Mouse (Mus musculus) liver, adult 2 months (tissue): ENCODE measurements at regions not wholly inside any gene's neighbourhood (a gene's known extent, or its start where the extent isn't known, plus 50 kb on each side); places are given as distances from the start of the nearest gene placed in this dataset.

ENCODE experiments used
- DNase-seq: peaks from one replicate; pipeline ENCODE4 v3.0.0-alpha.2; 2011; ENCODE audit warnings: low read depth, low spot score; ENCODE audit errors: extremely low read depth
- H3K27ac ChIP-seq: fragments of 200-500 bp; replicated peaks from 2 replicates; pipeline ENCODE4 v1.5.1; 2012; ENCODE audit warnings: low read depth, mild to moderate bottlenecking, control low read depth, inconsistent platforms, low read length; ENCODE audit not compliant: insufficient read depth
- H3K27me3 ChIP-seq: fragments of 200-500 bp; 2 replicates; pipeline ENCODE4 v1.6.1; 2012; ENCODE audit warnings: mild to moderate bottlenecking, moderate library complexity, low read length, inconsistent platforms; ENCODE audit not compliant: control insufficient read depth, insufficient read depth
- H3K36me3 ChIP-seq: fragments of 200-500 bp; 2 replicates; pipeline ENCODE4 v1.6.1; 2012; ENCODE audit warnings: low read length, inconsistent platforms; ENCODE audit not compliant: control insufficient read depth, insufficient read depth
- H3K4me1 ChIP-seq: fragments of 200-500 bp; 2 replicates; pipeline ENCODE4 v1.6.1; 2011; ENCODE audit warnings: low read length; ENCODE audit not compliant: control insufficient read depth, insufficient read depth
- H3K4me3 ChIP-seq: fragments of 200-500 bp; 2 replicates; pipeline ENCODE4 v1.5.1; 2011; ENCODE audit warnings: low read depth, mild to moderate bottlenecking, control low read depth, low read length, moderate library complexity; ENCODE audit not compliant: insufficient read depth
- H3K79me2 ChIP-seq: fragments of 200-500 bp; 2 replicates; pipeline ENCODE4 v1.6.1; 2012; ENCODE audit warnings: inconsistent platforms, mild to moderate bottlenecking, low read length, moderate library complexity; ENCODE audit not compliant: control insufficient read depth, insufficient read depth
- H3K9ac ChIP-seq: fragments of 200-500 bp; 2 replicates; pipeline ENCODE4 v1.6.1; 2012; ENCODE audit warnings: low read depth, mild to moderate bottlenecking, control low read depth, inconsistent platforms, low read length
- CTCF ChIP-seq: fragments of 200-500 bp; IDR thresholded peaks from 2 replicates; pipeline ENCODE4 v1.5.1; 2011; ENCODE audit warnings: low read depth, low read length, control low read depth
- POLR2A ChIP-seq: fragments of 200-500 bp; IDR thresholded peaks from 2 replicates; pipeline ENCODE4 v1.6.1; 2011; ENCODE audit warnings: low read length, control low read depth; ENCODE audit not compliant: insufficient read depth; ENCODE audit errors: extremely low read depth
- WGBS: fragments of 180-500 bp; shearing (Covaris S2); methylation state at CpG from one replicate; pipeline ENCODE4 v1.1.7; 2018; 5-methylcytosine and 5-hydroxymethylcytosine counted together

- Histone ChIP-seq H3K4me1 (no peaks in the 10 kb centered on the region; the same call in 1 of the 2 replicates), H3K79me2 (no peaks in the 10 kb centered on the region), H3K9ac (no peak overlapping the region), H3K27me3 (no peaks in the 10 kb centered on the region), H3K36me3 (no peaks in the 10 kb centered on the region), H3K4me3 (no peak overlapping the region), H3K27ac (no peak overlapping the region)
- TF ChIP-seq POLR2A (no peak), CTCF (no peak)
- WGBS, result 92% methylated on average over 8 of the region's 8 CpGs
- no peak for DNase-seq
These were observed 65.4 kb downstream of the Cartpt start for GRCm38 (mm10) chr13:99835518-99835917.

DNA sequence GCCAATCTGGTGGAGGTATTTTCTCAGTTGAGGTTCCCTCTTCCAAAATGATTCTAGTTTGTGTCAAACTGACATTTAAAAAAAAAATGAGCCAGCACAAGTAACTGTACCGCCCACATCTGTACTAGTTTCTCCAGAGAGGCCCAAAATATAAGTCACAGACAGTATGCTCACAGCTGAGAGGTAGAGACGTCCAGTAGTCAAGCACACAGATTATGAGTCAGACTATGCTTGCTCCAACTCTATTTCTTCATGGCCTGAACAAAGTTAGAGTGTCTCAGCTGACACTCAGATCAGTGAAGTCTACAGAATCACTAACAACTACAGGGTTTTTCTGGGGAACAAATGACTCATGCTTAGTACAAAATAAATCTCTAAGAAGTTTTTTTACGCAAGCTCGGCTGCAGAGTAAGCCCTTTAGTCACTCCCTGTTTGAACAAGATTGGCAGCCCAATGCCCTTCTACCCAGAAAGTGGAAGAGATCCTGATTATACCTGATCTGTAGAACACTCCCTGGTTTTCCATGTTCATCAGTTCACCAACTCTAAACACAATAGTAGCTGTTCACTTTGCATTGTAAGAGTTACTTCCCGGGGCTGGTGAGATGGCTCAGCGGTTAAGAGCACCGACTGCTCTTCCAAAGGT lies 70.7 kb downstream of the Cartpt start:
- no peak for DNase-seq
- Histone ChIP-seq H3K4me3 (no peak overlapping the region), H3K27me3 (no peaks in the 10 kb centered on the region), H3K4me1 (no peaks in the 10 kb centered on the region; the same call in 1 of the 2 replicates), H3K27ac (no peak overlapping the region), H3K9ac (no peak overlapping the region), H3K36me3 (no peaks in the 10 kb centered on the region), H3K79me2 (no peaks in the 10 kb centered on the region)
- TF ChIP-seq POLR2A, result no peak
- TF ChIP-seq CTCF, result no peak
- 87% methylated on average over 7 of the region's 7 CpGs for WGBS

DNA sequence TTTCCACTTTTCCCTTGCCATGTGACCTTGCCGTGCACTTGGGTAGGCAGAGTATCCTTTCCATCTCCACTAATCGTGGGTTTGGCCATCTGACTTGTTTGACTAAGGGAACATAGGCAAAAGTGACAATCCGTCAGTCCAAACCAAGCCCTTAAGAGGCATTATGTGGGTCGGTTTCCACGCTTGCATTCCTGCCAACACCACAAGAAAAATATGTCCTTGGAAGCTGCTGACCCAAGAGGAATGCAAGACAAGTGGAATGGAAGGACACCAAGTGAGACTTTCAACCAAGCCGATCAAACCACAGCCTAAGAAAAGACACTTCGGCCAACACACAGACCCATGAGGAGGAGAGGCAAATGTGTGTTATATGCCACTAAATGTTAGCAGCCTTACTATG lies 73.3 kb downstream of the Cartpt start:
- no peaks in the 10 kb centered on the region for H3K36me3 ChIP-seq
- WGBS, result 86% methylated on average over 7 of the region's 7 CpGs
- no peak for TF ChIP-seq POLR2A
- no peak for TF ChIP-seq CTCF
- no peak for DNase-seq
- no peak overlapping the region for H3K27ac ChIP-seq
- H3K4me1 ChIP-seq, result no peaks in the 10 kb centered on the region; the same call in 1 of the 2 replicates
- H3K79me2 ChIP-seq, result no peaks in the 10 kb centered on the region
- H3K9ac ChIP-seq, result no peak overlapping the region
- H3K27me3 ChIP-seq, result no peaks in the 10 kb centered on the region
- H3K4me3 ChIP-seq, result no peak overlapping the region

DNA sequence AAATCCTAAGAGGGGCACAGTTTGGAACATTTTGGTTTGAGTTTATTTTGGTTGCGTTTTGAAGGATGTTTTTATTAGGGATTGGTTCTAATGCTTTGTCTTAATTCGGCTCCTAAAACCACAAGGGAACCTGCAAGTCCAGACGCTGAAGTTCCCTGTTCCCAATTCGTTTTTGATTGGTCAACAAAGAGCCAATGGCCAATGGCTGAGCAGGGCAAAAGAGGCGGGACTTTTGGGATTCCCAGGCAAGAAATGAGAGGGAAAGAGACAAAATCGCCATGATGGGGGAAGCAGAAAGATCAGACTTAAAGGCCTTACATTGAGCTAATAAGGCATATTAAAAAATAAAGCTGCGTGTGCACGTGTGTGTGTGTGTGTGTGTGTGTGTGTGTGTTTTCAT lies 76.3 kb downstream of the Cartpt start:
- no peak overlapping the region for H3K4me3 ChIP-seq
- 75% methylated on average over 8 of the region's 8 CpGs for WGBS
- no peak for DNase-seq
- no peak overlapping the region for H3K27ac ChIP-seq
- H3K9ac ChIP-seq, result no peak overlapping the region
- H3K79me2 ChIP-seq, result no peaks in the 10 kb centered on the region
- H3K4me1 ChIP-seq, result no peaks in the 10 kb centered on the region; the same call in 1 of the 2 replicates
- no peak for TF ChIP-seq POLR2A
- no peak for TF ChIP-seq CTCF
- H3K36me3 ChIP-seq, result no peaks in the 10 kb centered on the region
- H3K27me3 ChIP-seq, result no peaks in the 10 kb centered on the region

- DNase-seq, result no peak
- Histone ChIP-seq H3K27ac (no peak overlapping the region), H3K36me3 (no peaks in the 10 kb centered on the region), H3K4me3 (no peak overlapping the region), H3K9ac (no peak overlapping the region), H3K79me2 (no peaks in the 10 kb centered on the region), H3K4me1 (no peaks in the 10 kb centered on the region), H3K27me3 (no peaks in the 10 kb centered on the region)
- WGBS, result 83% methylated on average over 6 of the region's 6 CpGs
- TF ChIP-seq POLR2A (no peak), CTCF (no peak)
These were observed 84.2 kb downstream of the Cartpt start for GRCm38 (mm10) chr13:99816666-99817065.

DNA sequence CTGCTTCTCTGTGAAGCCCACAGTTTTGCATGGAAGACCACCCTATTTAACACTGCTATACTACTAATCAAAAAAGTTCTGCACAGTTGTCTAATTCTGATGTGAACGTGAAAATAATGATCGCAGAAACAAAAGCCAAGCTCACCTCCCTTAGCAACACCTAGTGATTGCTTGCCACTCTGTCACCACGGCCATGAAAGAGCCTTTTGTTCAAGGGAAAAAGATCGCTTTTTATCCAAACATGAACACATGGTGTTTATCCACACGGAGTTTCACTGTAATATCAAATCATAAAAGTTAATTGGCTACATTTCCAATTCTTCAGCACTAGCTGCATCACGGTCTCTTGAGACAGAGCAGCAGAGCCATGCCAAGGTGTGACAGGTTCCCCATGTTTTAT lies 85.1 kb downstream of the Cartpt start:
- no peak for DNase-seq
- no peak overlapping the region for H3K9ac ChIP-seq
- H3K4me1 ChIP-seq, result no peaks in the 10 kb centered on the region
- no peak overlapping the region for H3K4me3 ChIP-seq
- no peaks in the 10 kb centered on the region for H3K79me2 ChIP-seq
- no peak for TF ChIP-seq CTCF
- no peak for TF ChIP-seq POLR2A
- 90% methylated on average over 6 of the region's 6 CpGs for WGBS
- no peak overlapping the region for H3K27ac ChIP-seq
- H3K36me3 ChIP-seq, result no peaks in the 10 kb centered on the region
- no peaks in the 10 kb centered on the region for H3K27me3 ChIP-seq
